Mouse (Mus musculus): ENCODE data around the gene Ubash3a. TPM values are rescaled to one million over a fixed set of nuclear protein-coding genes. Genes with fewer than 3 reads are reported as not detected.
"Not testable (repeated sequence)": the region's sequence is repeated elsewhere in the genome, so short reads cannot be mapped to it uniquely, and the experiment has no call there.

Ubash3a gene
- polyA plus RNA-seq, 1 experiment: 1.1 TPM

DNA sequence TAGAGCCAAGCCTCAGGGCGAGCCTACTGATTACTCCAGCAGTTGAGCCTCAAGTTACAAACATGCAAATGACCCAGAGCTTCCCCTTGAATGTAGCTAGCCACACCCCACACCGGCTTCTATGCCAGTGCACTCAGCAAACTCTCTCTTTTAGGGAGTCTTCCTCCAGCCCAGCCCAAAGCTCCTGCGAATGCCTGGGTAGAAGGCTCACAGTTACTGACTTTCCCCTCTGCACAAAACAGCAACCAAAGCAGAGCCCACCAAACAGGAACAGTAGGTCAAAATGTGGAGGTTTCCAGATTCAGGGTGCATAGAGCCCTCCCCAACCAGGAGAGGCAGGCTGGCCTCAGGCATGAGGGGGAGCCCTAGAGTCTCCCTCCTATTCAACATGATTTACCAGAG is 57.5 kb downstream of the Ubash3a start:
- TF ChIP-seq POLR2A (IDR thresholded peaks at IDR 0.05; ENCODE audit: borderline replicate concordance, extremely low read depth, low read depth, low read length) (no peak), CTCF (IDR thresholded peaks at IDR 0.05; ENCODE audit: insufficient read depth, low read length) (no peak)
- DNase-seq: no peak
- 19% methylated on average over 3 of the region's 3 CpGs for WGBS
- H3K4me3 ChIP-seq (replicated peaks; ENCODE audit: extremely low read depth, low read depth, low read length): no peak overlapping the region
- H3K4me1 ChIP-seq (ENCODE audit: control insufficient read depth, insufficient read depth, low read length): no peaks in the 10 kb centered on the region

DNA sequence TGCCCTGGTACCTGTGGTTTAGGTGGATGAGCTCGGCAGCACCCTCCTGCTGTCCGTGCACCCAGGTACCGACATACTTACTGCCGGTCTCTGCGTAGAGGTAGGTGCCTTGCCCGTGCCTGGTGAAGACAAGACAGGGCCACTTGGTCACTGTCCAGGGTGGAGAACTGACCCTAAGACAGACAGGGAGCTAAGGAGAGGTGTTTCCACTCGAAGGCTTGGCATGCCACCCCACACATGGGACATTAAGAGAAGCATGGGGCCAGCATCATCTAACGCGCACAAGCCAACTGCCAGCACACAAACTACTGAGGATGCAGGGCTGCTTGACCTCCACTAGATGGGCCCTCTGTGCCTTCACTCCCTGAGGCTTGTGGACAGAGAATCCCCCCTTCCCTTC is 58.2 kb downstream of the Ubash3a start:
- no peak for TF ChIP-seq POLR2A (IDR thresholded peaks at IDR 0.05; ENCODE audit: borderline replicate concordance, extremely low read depth, low read depth, low read length)
- no peak for TF ChIP-seq CTCF (IDR thresholded peaks at IDR 0.05; ENCODE audit: insufficient read depth, low read length)

DNA sequence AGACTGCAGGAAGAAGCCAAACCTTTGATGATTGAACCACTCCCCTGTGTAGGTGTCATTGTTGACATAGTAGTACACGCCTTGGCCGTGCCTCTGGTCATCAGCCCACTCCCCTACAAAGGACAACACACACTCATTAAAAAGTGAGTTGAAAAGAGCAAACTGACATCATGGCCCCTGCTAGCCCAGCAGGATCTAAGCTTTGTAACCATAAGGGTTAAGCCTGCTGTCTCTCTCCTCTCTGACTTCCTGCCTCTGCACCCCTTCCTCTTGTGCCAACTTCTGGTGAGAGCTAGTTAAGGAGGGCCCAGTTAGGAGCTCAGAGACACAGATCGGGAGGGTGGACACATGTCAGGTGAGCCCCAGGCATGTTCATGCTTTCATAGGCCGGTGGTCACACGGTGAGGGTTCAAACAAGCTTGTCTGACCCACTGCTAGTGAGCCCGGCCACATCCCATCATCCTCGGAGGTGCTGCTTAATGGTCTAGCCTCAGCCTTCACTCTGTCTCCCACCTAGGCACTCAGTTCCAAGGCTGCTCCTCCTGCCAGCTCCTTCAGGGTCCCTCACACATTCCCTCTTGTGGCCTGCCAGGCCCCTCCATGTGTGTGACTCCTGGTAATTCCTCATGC is 58.8 kb downstream of the Ubash3a start:
- WGBS: 71% methylated on average over 7 of the region's 7 CpGs
- H3K4me3 ChIP-seq (replicated peaks; ENCODE audit: extremely low read depth, low read depth, low read length): no peak overlapping the region
- TF ChIP-seq CTCF (IDR thresholded peaks at IDR 0.05; ENCODE audit: insufficient read depth, low read length) (no peak), POLR2A (IDR thresholded peaks at IDR 0.05; ENCODE audit: borderline replicate concordance, extremely low read depth, low read depth, low read length) (no peak)
- no peak for DNase-seq
- H3K4me1 ChIP-seq (ENCODE audit: control insufficient read depth, insufficient read depth, low read length): no peaks in the 10 kb centered on the region

More for the DNA sequence above, 58.2 kb downstream of the Ubash3a start:
- H3K4me3 ChIP-seq (replicated peaks; ENCODE audit: extremely low read depth, low read depth, low read length): no peak overlapping the region
- DNase-seq: no peak
- 93% methylated on average over 9 of the region's 9 CpGs for WGBS
- no peaks in the 10 kb centered on the region for H3K4me1 ChIP-seq (ENCODE audit: control insufficient read depth, insufficient read depth, low read length)

GRCm38 (mm10) chr17:31267138-31267537 is 59.5 kb downstream of the Ubash3a start:
- no peak for TF ChIP-seq POLR2A (IDR thresholded peaks at IDR 0.05; ENCODE audit: borderline replicate concordance, extremely low read depth, low read depth, low read length)
- TF ChIP-seq CTCF (IDR thresholded peaks at IDR 0.05; ENCODE audit: insufficient read depth, low read length): no peak
- no peak for DNase-seq
- Histone ChIP-seq H3K4me1 (ENCODE audit: control insufficient read depth, insufficient read depth, low read length) (no peaks in the 10 kb centered on the region), H3K4me3 (replicated peaks; ENCODE audit: extremely low read depth, low read depth, low read length) (no peak overlapping the region)
- 64% methylated on average over 4 of the region's 4 CpGs for WGBS

GRCm38 (mm10) chr17:31267603-31268002 is 59.9 kb downstream of the Ubash3a start:
- H3K4me3 ChIP-seq (replicated peaks; ENCODE audit: extremely low read depth, low read depth, low read length): no peak overlapping the region
- TF ChIP-seq POLR2A (IDR thresholded peaks at IDR 0.05; ENCODE audit: borderline replicate concordance, extremely low read depth, low read depth, low read length): no peak
- no peak for TF ChIP-seq CTCF (IDR thresholded peaks at IDR 0.05; ENCODE audit: insufficient read depth, low read length)
- WGBS: 77% methylated on average over 6 of the region's 6 CpGs
- DNase-seq: no peak
- H3K4me1 ChIP-seq (ENCODE audit: control insufficient read depth, insufficient read depth, low read length): no peaks in the 10 kb centered on the region

DNA sequence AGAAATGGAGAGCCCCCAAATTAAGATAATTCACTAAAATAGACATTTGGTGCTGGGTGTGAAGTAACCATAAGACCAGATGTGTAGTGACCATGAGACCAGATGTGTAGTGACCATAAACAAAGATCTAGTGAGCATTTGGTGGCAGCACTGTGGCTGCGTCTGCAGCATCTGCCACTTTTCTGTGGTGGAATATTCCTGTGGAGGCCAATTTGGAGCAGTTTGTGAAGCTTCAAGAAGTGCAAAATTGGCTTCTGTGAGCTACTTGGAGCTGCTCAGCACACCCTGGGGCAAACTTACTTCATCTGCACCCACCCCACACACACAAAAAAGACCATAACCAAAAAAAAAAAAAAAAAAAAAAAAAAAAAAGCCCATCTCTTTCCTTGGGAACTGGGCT is 60.3 kb downstream of the Ubash3a start:
- Histone ChIP-seq H3K4me1 (ENCODE audit: control insufficient read depth, insufficient read depth, low read length) (no peaks in the 10 kb centered on the region), H3K4me3 (replicated peaks; ENCODE audit: extremely low read depth, low read depth, low read length) (no peak overlapping the region)
- no peak for DNase-seq
- no peak for TF ChIP-seq POLR2A (IDR thresholded peaks at IDR 0.05; ENCODE audit: borderline replicate concordance, extremely low read depth, low read depth, low read length)
- TF ChIP-seq CTCF (IDR thresholded peaks at IDR 0.05; ENCODE audit: insufficient read depth, low read length): no peak
- 74% methylated on average over 1 of the region's 1 CpGs for WGBS

DNA sequence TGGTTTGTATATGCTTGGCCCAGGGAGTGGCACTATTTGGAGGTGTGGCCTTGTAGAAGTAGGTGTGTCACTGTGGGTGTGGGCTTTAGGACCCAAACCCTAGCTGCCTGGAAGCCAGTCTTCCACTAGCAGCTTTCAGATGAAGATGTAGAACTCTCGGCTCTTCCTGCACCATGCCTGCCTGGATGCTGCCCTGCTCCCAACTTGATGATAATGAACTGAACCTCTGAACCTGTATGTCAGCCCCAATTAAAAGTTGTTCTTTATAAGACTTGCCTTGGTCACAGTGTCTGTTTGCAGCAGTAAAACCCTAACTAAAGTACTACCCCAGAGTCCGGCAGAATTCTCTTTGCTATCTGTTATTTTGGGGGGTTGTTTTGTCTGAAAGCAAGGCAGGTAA is 62.1 kb downstream of the Ubash3a start:
- TF ChIP-seq CTCF (IDR thresholded peaks at IDR 0.05; ENCODE audit: insufficient read depth, low read length): no peak
- no peak for TF ChIP-seq POLR2A (IDR thresholded peaks at IDR 0.05; ENCODE audit: borderline replicate concordance, extremely low read depth, low read depth, low read length)
- DNase-seq: no peak
- WGBS: 91% methylated on average over 2 of the region's 2 CpGs

GRCm38 (mm10) chr17:31270246-31270645 is 62.6 kb downstream of the Ubash3a start:
- DNase-seq: no peak

More for the DNA sequence above, 62.1 kb downstream of the Ubash3a start:
- Histone ChIP-seq H3K4me3 (replicated peaks; ENCODE audit: extremely low read depth, low read depth, low read length) (no peak overlapping the region), H3K4me1 (ENCODE audit: control insufficient read depth, insufficient read depth, low read length) (no peaks in the 10 kb centered on the region)

GRCm38 (mm10) chr17:31270736-31271135 is 63.1 kb downstream of the Ubash3a start:
- not testable (repeated sequence) for H3K4me3 ChIP-seq (replicated peaks; ENCODE audit: extremely low read depth, low read depth, low read length); H3K4me1 ChIP-seq (ENCODE audit: control insufficient read depth, insufficient read depth, low read length); DNase-seq
- 73% methylated on average over 8 of the region's 8 CpGs for WGBS

More at GRCm38 (mm10) chr17:31270246-31270645, 62.6 kb downstream of the Ubash3a start:
- Histone ChIP-seq H3K4me3 (replicated peaks; ENCODE audit: extremely low read depth, low read depth, low read length) (no peak overlapping the region), H3K4me1 (ENCODE audit: control insufficient read depth, insufficient read depth, low read length) (no peaks in the 10 kb centered on the region)
- 59% methylated on average over 4 of the region's 4 CpGs for WGBS
- TF ChIP-seq POLR2A (IDR thresholded peaks at IDR 0.05; ENCODE audit: borderline replicate concordance, extremely low read depth, low read depth, low read length) (no peak), CTCF (IDR thresholded peaks at IDR 0.05; ENCODE audit: insufficient read depth, low read length) (no peak)

- no peak for DNase-seq
- Histone ChIP-seq H3K4me1 (ENCODE audit: control insufficient read depth, insufficient read depth, low read length) (no peaks in the 10 kb centered on the region), H3K4me3 (replicated peaks; ENCODE audit: extremely low read depth, low read depth, low read length) (no peak overlapping the region)
- 50% methylated on average over 7 of the region's 7 CpGs for WGBS
- TF ChIP-seq CTCF (IDR thresholded peaks at IDR 0.05; ENCODE audit: insufficient read depth, low read length) (no peak), POLR2A (IDR thresholded peaks at IDR 0.05; ENCODE audit: borderline replicate concordance, extremely low read depth, low read depth, low read length) (no peak)
Measured at GRCm38 (mm10) chr17:31271136-31271851, 63.6 kb downstream of the Ubash3a start.

Data from lung, adult 2 months (tissue).